Mouse (Mus musculus) heart, embryonic 13.5 days (tissue): ENCODE results near the gene Insl6. TPM values are rescaled to one million over a fixed set of nuclear protein-coding genes. Genes with fewer than 3 reads are reported as not detected.
A peak's percentile ranks its signal among the peaks of the same experiment; 100 is the strongest.

ENCODE experiments used
- ATAC-seq: fragments of 200-750 bp; cut with Nextera tagmentation; 2 replicates; pipeline ENCODE4 v1.8.0; 2017; ENCODE audit warnings: moderate TSS enrichment; ENCODE audit not compliant: insufficient number of reproducible peaks, low FRiP score, low TSS enrichment; ENCODE audit errors: extremely low read depth
- H3K27ac ChIP-seq: fragments of 300-500 bp; sonication (generic); replicated peaks from 2 replicates; pipeline ENCODE4 v1.5.1; 2015; ENCODE audit warnings: moderate library complexity, mild to moderate bottlenecking, inconsistent platforms
- H3K27me3 ChIP-seq: fragments of 300-500 bp; sonication (generic); replicated peaks from 2 replicates; pipeline ENCODE4 v1.6.1; 2015; ENCODE audit warnings: mild to moderate bottlenecking, inconsistent platforms
- H3K36me3 ChIP-seq: fragments of 300-500 bp; sonication (generic); 2 replicates; pipeline ENCODE4 v1.6.1; 2015; ENCODE audit warnings: mild to moderate bottlenecking, inconsistent platforms
- H3K4me1 ChIP-seq: fragments of 300-500 bp; sonication (generic); 2 replicates; pipeline ENCODE4 v1.6.1; 2015; ENCODE audit warnings: inconsistent platforms
- H3K4me2 ChIP-seq: fragments of 300-500 bp; sonication (generic); 2 replicates; pipeline ENCODE4 v1.6.1; 2015; ENCODE audit warnings: inconsistent platforms, mild to moderate bottlenecking, moderate library complexity
- H3K4me3 ChIP-seq: fragments of 300-500 bp; sonication (generic); 2 replicates; pipeline ENCODE4 v1.5.1; 2015; ENCODE audit warnings: moderate library complexity, mild to moderate bottlenecking, inconsistent platforms
- H3K9ac ChIP-seq: fragments of 300-500 bp; sonication (generic); 2 replicates; pipeline ENCODE4 v1.6.1; 2015; ENCODE audit warnings: inconsistent platforms, mild to moderate bottlenecking, moderate library complexity
- H3K9me3 ChIP-seq: fragments of 300-500 bp; sonication (generic); 2 replicates; pipeline ENCODE4 v1.6.1; 2016; ENCODE audit warnings: inconsistent platforms
- WGBS: fragments of 180-500 bp; shearing (Covaris S2); methylation state at CpG from one replicate; pipeline ENCODE4 v1.1.7; 2015; ENCODE audit warnings: mixed read lengths; 5-methylcytosine and 5-hydroxymethylcytosine counted together
- polyA plus RNA-seq: library from polyadenylated mRNA; unstranded; fragments of >200 nt; fragmentation: Nextera tagmentation; extraction: Ambion mirVana; gene quantifications from 2 replicates; pipeline ENCODE4 v1.2.1, GENCODE M21; 2015

Insl6 gene
- polyA plus RNA-seq, 1 experiment from 2014 or later = 2.9 TPM

- Histone ChIP-seq H3K4me2 (no peak overlapping the region), H3K9me3 (peaks cover 12% of the 10 kb centered on the region; the same call in 1 of the 2 replicates), H3K9ac (no peak overlapping the region), H3K4me1 (no peaks in the 10 kb centered on the region), H3K27me3 (no peaks in the 10 kb centered on the region), H3K27ac (no peak overlapping the region), H3K4me3 (no peak overlapping the region), H3K36me3 (peaks cover 53% of the 10 kb centered on the region)
- 77% methylated on average over 7 of the region's 7 CpGs for WGBS
- ATAC-seq = no peak
Observed at GRCm38 (mm10) chr19:29312661-29313060, 12.5 kb downstream of the Insl6 start.

GRCm38 (mm10) chr19:29311791-29312190 is 13.4 kb downstream of the Insl6 start:
- no peaks in the 10 kb centered on the region for H3K4me1 ChIP-seq
- H3K9me3 ChIP-seq = peaks cover 12% of the 10 kb centered on the region; the same call in 1 of the 2 replicates
- H3K27ac ChIP-seq = no peak overlapping the region
- no peak overlapping the region for H3K4me2 ChIP-seq
- no peak overlapping the region for H3K4me3 ChIP-seq
- no peak overlapping the region for H3K9ac ChIP-seq
- H3K36me3 ChIP-seq = peaks cover 53% of the 10 kb centered on the region
- WGBS = 87% methylated on average over 8 of the region's 8 CpGs
- H3K27me3 ChIP-seq = no peaks in the 10 kb centered on the region
- ATAC-seq = no peak

- Histone ChIP-seq H3K4me2 (no peak overlapping the region), H3K27ac (no peak overlapping the region), H3K4me1 (no peaks in the 10 kb centered on the region), H3K9me3 (no peaks in the 10 kb centered on the region), H3K27me3 (no peaks in the 10 kb centered on the region), H3K36me3 (peaks cover 50% of the 10 kb centered on the region), H3K9ac (no peak overlapping the region), H3K4me3 (no peak overlapping the region)
- ATAC-seq = no peak
Observed at GRCm38 (mm10) chr19:29308832-29309231, 16.3 kb downstream of the Insl6 start.

- H3K36me3 ChIP-seq = peaks cover 67% of the 10 kb centered on the region
- ATAC-seq = no peak
- H3K4me1 ChIP-seq = no peaks in the 10 kb centered on the region
- no peaks in the 10 kb centered on the region for H3K9me3 ChIP-seq
- no peak overlapping the region for H3K9ac ChIP-seq
- no peaks in the 10 kb centered on the region for H3K27me3 ChIP-seq
- H3K27ac ChIP-seq = no peak overlapping the region
- H3K4me3 ChIP-seq = no peak overlapping the region
- WGBS = 88% methylated on average over 2 of the region's 2 CpGs
- H3K4me2 ChIP-seq = no peak overlapping the region
Observed at GRCm38 (mm10) chr19:29302119-29302518, 23.0 kb downstream of the Insl6 start.

GRCm38 (mm10) chr19:29300919-29301318 is 24.2 kb downstream of the Insl6 start:
- Histone ChIP-seq H3K4me1 (no peaks in the 10 kb centered on the region), H3K4me3 (no peak overlapping the region), H3K9ac (no peak overlapping the region), H3K27me3 (no peaks in the 10 kb centered on the region), H3K4me2 (no peak overlapping the region), H3K9me3 (no peaks in the 10 kb centered on the region), H3K36me3 (peaks cover 72% of the 10 kb centered on the region), H3K27ac (no peak overlapping the region)
- WGBS = 87% methylated on average over 13 of the region's 13 CpGs
- ATAC-seq = no peak

- H3K36me3 ChIP-seq = peaks cover 65% of the 10 kb centered on the region
Observed at GRCm38 (mm10) chr19:29297366-29297765, 27.8 kb downstream of the Insl6 start.

GRCm38 (mm10) chr19:29296166-29296565 is 29.0 kb downstream of the Insl6 start:
- Histone ChIP-seq H3K36me3 (peaks cover 71% of the 10 kb centered on the region), H3K9ac (no peak overlapping the region), H3K27me3 (no peaks in the 10 kb centered on the region), H3K4me1 (peaks cover 12% of the 10 kb centered on the region), H3K27ac (no peak overlapping the region), H3K9me3 (no peaks in the 10 kb centered on the region), H3K4me3 (no peak overlapping the region), H3K4me2 (no peak overlapping the region)
- ATAC-seq = no peak

More at GRCm38 (mm10) chr19:29297366-29297765, 27.8 kb downstream of the Insl6 start:
- no peak overlapping the region for H3K4me3 ChIP-seq
- H3K9me3 ChIP-seq = no peaks in the 10 kb centered on the region
- H3K9ac ChIP-seq = no peak overlapping the region
- no peak overlapping the region for H3K27ac ChIP-seq
- no peaks in the 10 kb centered on the region for H3K27me3 ChIP-seq
- H3K4me1 ChIP-seq = peaks cover 6% of the 10 kb centered on the region
- ATAC-seq = no peak
- 93% methylated on average over 1 of the region's 1 CpGs for WGBS
- H3K4me2 ChIP-seq = no peak overlapping the region

GRCm38 (mm10) chr19:29294756-29295155 is 30.4 kb downstream of the Insl6 start:
- ATAC-seq = no peak
- Histone ChIP-seq H3K36me3 (peaks cover 64% of the 10 kb centered on the region), H3K4me3 (no peak overlapping the region), H3K27me3 (no peaks in the 10 kb centered on the region), H3K4me2 (no peak overlapping the region), H3K27ac (no peak overlapping the region), H3K4me1 (peaks cover 12% of the 10 kb centered on the region), H3K9me3 (no peaks in the 10 kb centered on the region), H3K9ac (no peak overlapping the region)
- WGBS = 47% methylated on average over 2 of the region's 2 CpGs

GRCm38 (mm10) chr19:29292546-29292945 is 32.6 kb downstream of the Insl6 start:
- WGBS = 57% methylated on average over 4 of the region's 4 CpGs
- Histone ChIP-seq H3K27ac (peak overlapping the region; percentile 28; the same call in 1 of the 2 replicates), H3K9ac (0 out of 2 replicates have a peak overlapping the region, but pooled peaks have one; percentile 30), H3K4me2 (no peak overlapping the region), H3K9me3 (no peaks in the 10 kb centered on the region), H3K4me1 (peaks cover 12% of the 10 kb centered on the region), H3K27me3 (no peaks in the 10 kb centered on the region), H3K36me3 (peaks cover 56% of the 10 kb centered on the region), H3K4me3 (no peak overlapping the region)
- no peak for ATAC-seq

- Histone ChIP-seq H3K9me3 (no peaks in the 10 kb centered on the region), H3K27me3 (no peaks in the 10 kb centered on the region), H3K4me3 (no peak overlapping the region), H3K27ac (no peak overlapping the region), H3K36me3 (peaks cover 51% of the 10 kb centered on the region), H3K9ac (no peak overlapping the region), H3K4me1 (peaks cover 12% of the 10 kb centered on the region), H3K4me2 (no peak overlapping the region)
- no peak for ATAC-seq
- WGBS = 86% methylated on average over 14 of the region's 14 CpGs
Observed at GRCm38 (mm10) chr19:29291532-29291931, 33.6 kb downstream of the Insl6 start.

GRCm38 (mm10) chr19:29287863-29288262 is 37.3 kb downstream of the Insl6 start:
- no peak overlapping the region for H3K4me3 ChIP-seq
- H3K36me3 ChIP-seq = peaks cover 58% of the 10 kb centered on the region
- H3K4me2 ChIP-seq = no peak overlapping the region
- H3K9me3 ChIP-seq = no peaks in the 10 kb centered on the region
- WGBS = 80% methylated on average over 8 of the region's 8 CpGs
- peaks cover 15% of the 10 kb centered on the region for H3K4me1 ChIP-seq
- no peak overlapping the region for H3K9ac ChIP-seq
- no peaks in the 10 kb centered on the region for H3K27me3 ChIP-seq
- ATAC-seq = no peak
- no peak overlapping the region for H3K27ac ChIP-seq

- no peak overlapping the region for H3K27ac ChIP-seq
- peaks cover 48% of the 10 kb centered on the region for H3K36me3 ChIP-seq
- H3K27me3 ChIP-seq = no peaks in the 10 kb centered on the region
- WGBS = 40% methylated on average over 7 of the region's 7 CpGs
- H3K4me3 ChIP-seq = no peak overlapping the region
- no peaks in the 10 kb centered on the region for H3K9me3 ChIP-seq
- H3K4me1 ChIP-seq = peaks cover 4% of the 10 kb centered on the region; the same call in 1 of the 2 replicates
- no peak overlapping the region for H3K4me2 ChIP-seq
- no peak overlapping the region for H3K9ac ChIP-seq
- ATAC-seq = no peak
Observed at GRCm38 (mm10) chr19:29285451-29285869, 39.7 kb downstream of the Insl6 start.
